Mouse (Mus musculus): ENCODE results near the gene Cmtm5. TPM values are rescaled to one million over a fixed set of nuclear protein-coding genes. Genes with fewer than 3 reads are reported as not detected.
"Not testable (repeated sequence)": the region's sequence is repeated elsewhere in the genome, so short reads cannot be mapped to it uniquely, and the experiment has no call there.

The Cmtm5 gene
- total RNA-seq, 2 experiments from 2014 or later: 45.2 to 52.0 TPM

- DNase-seq (ENCODE audit: low spot score in 2 of 2): no peak
These were observed 5.6 kb upstream of the Cmtm5 start for GRCm38 (mm10) chr14:54930431-54930830.

GRCm38 (mm10) chr14:54932645-54933150 is 3.4 kb upstream of the Cmtm5 start, which contains the start of gene Il25:
TSS of gene Il25 (plus strand) at chr14:54932695.
- no peak for DNase-seq (ENCODE audit: low spot score in 2 of 2)

GRCm38 (mm10) chr14:54936831-54937160 is 735 bp downstream of the Cmtm5 start:
- DNase-seq (ENCODE audit: low spot score in 2 of 2): no peak

GRCm38 (mm10) chr14:54937361-54938182 is 1.5 kb downstream of the Cmtm5 start:
- DNase-seq (ENCODE audit: low spot score in 2 of 2): no peak

GRCm38 (mm10) chr14:54938431-54939219 is 2.6 kb downstream of the Cmtm5 start:
- no peak for DNase-seq (ENCODE audit: low spot score in 2 of 2)

- peak; percentile 34 to 57 for DNase-seq (ENCODE audit: low spot score in 2 of 2)
These were observed 3.5 kb downstream of the Cmtm5 start for GRCm38 (mm10) chr14:54939434-54940175.

GRCm38 (mm10) chr14:54940176-54940530 is 4.1 kb downstream of the Cmtm5 start:
- DNase-seq (ENCODE audit: low spot score in 2 of 2): no peak

GRCm38 (mm10) chr14:54941024-54941978 is 5.2 kb downstream of the Cmtm5 start:
- DNase-seq (ENCODE audit: low spot score in 2 of 2): no peak

GRCm38 (mm10) chr14:54942479-54942878 is 6.4 kb downstream of the Cmtm5 start:
- DNase-seq (ENCODE audit: low spot score in 2 of 2): no peak

GRCm38 (mm10) chr14:54943971-54944370 is 7.9 kb downstream of the Cmtm5 start:
- no peak for DNase-seq (ENCODE audit: low spot score in 2 of 2)

- no peak for DNase-seq (ENCODE audit: low spot score in 2 of 2)
These were observed 8.9 kb downstream of the Cmtm5 start for GRCm38 (mm10) chr14:54944939-54945338.

GRCm38 (mm10) chr14:54945975-54946704 is 10.1 kb downstream of the Cmtm5 start:
- no peak for DNase-seq (ENCODE audit: low spot score in 2 of 2)

- DNase-seq (ENCODE audit: low spot score in 2 of 2): not testable (repeated sequence)
These were observed 10.9 kb downstream of the Cmtm5 start for GRCm38 (mm10) chr14:54947008-54947407.

GRCm38 (mm10) chr14:54948781-54949180 is 12.7 kb downstream of the Cmtm5 start:
- no peak for DNase-seq (ENCODE audit: low spot score in 2 of 2)

- no peak for DNase-seq (ENCODE audit: low spot score in 2 of 2)
These were observed 14.4 kb downstream of the Cmtm5 start for GRCm38 (mm10) chr14:54950493-54950892.

- DNase-seq (ENCODE audit: low spot score in 2 of 2): no peak
These were observed 15.5 kb downstream of the Cmtm5 start for GRCm38 (mm10) chr14:54951587-54951986.

- no peak for DNase-seq (ENCODE audit: low spot score in 2 of 2)
These were observed 17.7 kb downstream of the Cmtm5 start for GRCm38 (mm10) chr14:54953664-54954206.

GRCm38 (mm10) chr14:54954474-54954873 is 18.4 kb downstream of the Cmtm5 start:
- no peak for DNase-seq (ENCODE audit: low spot score in 2 of 2)

GRCm38 (mm10) chr14:54955481-54955880 is 19.4 kb downstream of the Cmtm5 start:
- no peak for DNase-seq (ENCODE audit: low spot score in 2 of 2)

All from left cerebral cortex, adult 18-20 months (tissue).